Mouse (Mus musculus): ENCODE measurements at regions not wholly inside any gene's neighbourhood (a gene's known extent, or its start where the extent isn't known, plus 50 kb on each side); places are given as distances from the start of the nearest gene placed in this dataset.

- WGBS: 77% methylated on average over 1 of the region's 1 CpGs
Observed at GRCm38 (mm10) chr10:70336741-70337140, 91.8 kb downstream of the Slc16a9 start.

GRCm38 (mm10) chr10:70359421-70359820 lies 80.9 kb upstream of the Fam13c start:
- Histone ChIP-seq H3K27ac (ENCODE audit: insufficient read depth, low read length) (no peak overlapping the region), H3K4me3 (replicated peaks; ENCODE audit: insufficient read depth, low read depth, low read length) (no peak overlapping the region), H3K27me3 (ENCODE audit: control insufficient read depth, insufficient read depth, low read length) (no peaks in the 10 kb centered on the region), H3K4me1 (ENCODE audit: control insufficient read depth, insufficient read depth, low read length) (no peaks in the 10 kb centered on the region)
- no peak for DNase-seq
- no peak for TF ChIP-seq POLR2A (IDR thresholded peaks at IDR 0.05; ENCODE audit: borderline replicate concordance, insufficient read depth, low read length)
- no peak for TF ChIP-seq CTCF (IDR thresholded peaks at IDR 0.05; ENCODE audit: borderline replicate concordance, insufficient read depth, low read depth, low read length)
- 82% methylated on average over 5 of the region's 5 CpGs for WGBS

More at GRCm38 (mm10) chr10:70336741-70337140, 91.8 kb downstream of the Slc16a9 start:
- Histone ChIP-seq H3K27me3 (ENCODE audit: control insufficient read depth, insufficient read depth, low read length) (no peaks in the 10 kb centered on the region), H3K4me1 (ENCODE audit: control insufficient read depth, insufficient read depth, low read length) (no peaks in the 10 kb centered on the region), H3K27ac (ENCODE audit: insufficient read depth, low read length) (no peak overlapping the region), H3K4me3 (replicated peaks; ENCODE audit: insufficient read depth, low read depth, low read length) (no peak overlapping the region)
- TF ChIP-seq CTCF (IDR thresholded peaks at IDR 0.05; ENCODE audit: borderline replicate concordance, insufficient read depth, low read depth, low read length) (no peak), POLR2A (IDR thresholded peaks at IDR 0.05; ENCODE audit: borderline replicate concordance, insufficient read depth, low read length) (no peak)
- DNase-seq: no peak

- H3K27me3 ChIP-seq (ENCODE audit: control insufficient read depth, insufficient read depth, low read length): no peaks in the 10 kb centered on the region
- DNase-seq: no peak
- WGBS: 60% methylated on average over 7 of the region's 7 CpGs
- H3K27ac ChIP-seq (ENCODE audit: insufficient read depth, low read length): no peak overlapping the region
- H3K4me3 ChIP-seq (replicated peaks; ENCODE audit: insufficient read depth, low read depth, low read length): no peak overlapping the region
- TF ChIP-seq POLR2A (IDR thresholded peaks at IDR 0.05; ENCODE audit: borderline replicate concordance, insufficient read depth, low read length) (no peak), CTCF (IDR thresholded peaks at IDR 0.05; ENCODE audit: borderline replicate concordance, insufficient read depth, low read depth, low read length) (no peak)
- no peaks in the 10 kb centered on the region for H3K4me1 ChIP-seq (ENCODE audit: control insufficient read depth, insufficient read depth, low read length)
Observed at GRCm38 (mm10) chr10:70359834-70360233, 80.4 kb upstream of the Fam13c start.

DNA sequence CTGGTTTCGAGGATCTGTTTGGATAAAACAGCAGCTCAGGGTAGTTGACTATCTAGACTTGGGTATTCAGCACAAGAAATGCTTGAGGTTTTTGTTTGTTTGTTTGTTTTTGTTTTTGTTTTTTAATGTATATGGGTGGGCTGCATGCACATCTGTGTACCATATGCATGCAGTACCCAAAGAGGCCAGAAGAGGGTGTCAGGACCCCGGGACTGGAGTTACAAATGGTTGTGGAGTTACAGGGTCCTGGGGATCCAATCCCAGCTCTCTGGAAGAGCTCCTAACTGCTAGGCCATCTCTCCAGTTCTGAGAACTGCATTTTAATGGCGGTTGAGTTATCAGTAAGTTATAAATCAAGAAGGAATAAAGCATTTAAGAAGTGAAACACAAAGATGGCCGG lies 77.2 kb upstream of the Fam13c start:
- DNase-seq: peak; percentile 7 to 29
- 75% methylated on average over 4 of the region's 4 CpGs for WGBS
- TF ChIP-seq POLR2A (IDR thresholded peaks at IDR 0.05; ENCODE audit: borderline replicate concordance, insufficient read depth, low read length) (no peak), CTCF (IDR thresholded peaks at IDR 0.05; ENCODE audit: borderline replicate concordance, insufficient read depth, low read depth, low read length) (peak; percentile 63)

GRCm38 (mm10) chr10:70364218-70364975 lies 75.9 kb upstream of the Fam13c start:
- no peak for TF ChIP-seq CTCF (IDR thresholded peaks at IDR 0.05; ENCODE audit: borderline replicate concordance, insufficient read depth, low read depth, low read length)
- TF ChIP-seq POLR2A (IDR thresholded peaks at IDR 0.05; ENCODE audit: borderline replicate concordance, insufficient read depth, low read length): no peak
- WGBS: 58% methylated on average over 14 of the region's 14 CpGs
- H3K27ac ChIP-seq (ENCODE audit: insufficient read depth, low read length): no peak overlapping the region

More for the DNA sequence above, 77.2 kb upstream of the Fam13c start:
- no peak overlapping the region for H3K27ac ChIP-seq (ENCODE audit: insufficient read depth, low read length)
- no peaks in the 10 kb centered on the region for H3K27me3 ChIP-seq (ENCODE audit: control insufficient read depth, insufficient read depth, low read length)
- H3K4me1 ChIP-seq (ENCODE audit: control insufficient read depth, insufficient read depth, low read length): no peaks in the 10 kb centered on the region
- no peak overlapping the region for H3K4me3 ChIP-seq (replicated peaks; ENCODE audit: insufficient read depth, low read depth, low read length)

DNA sequence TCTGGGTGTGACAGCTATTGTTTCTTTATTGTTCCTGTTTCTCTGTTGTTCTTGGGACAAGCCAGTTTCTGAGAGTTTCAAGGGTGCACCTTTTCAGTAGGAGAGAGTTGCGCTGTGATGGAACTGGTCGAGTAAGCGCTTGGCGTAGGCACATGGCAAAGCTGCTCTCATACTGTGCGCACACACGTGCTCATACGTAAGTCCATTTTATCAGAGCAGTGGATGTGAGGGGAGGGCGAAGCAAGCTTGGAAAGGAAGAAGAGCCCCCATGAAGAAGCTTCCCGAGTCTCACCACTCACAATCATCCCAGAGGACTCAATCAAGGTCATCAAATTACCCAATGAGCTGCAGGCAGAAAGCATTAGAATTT lies 75.3 kb upstream of the Fam13c start:
- 71% methylated on average over 9 of the region's 9 CpGs for WGBS
- no peaks in the 10 kb centered on the region for H3K4me1 ChIP-seq (ENCODE audit: control insufficient read depth, insufficient read depth, low read length)
- no peaks in the 10 kb centered on the region for H3K27me3 ChIP-seq (ENCODE audit: control insufficient read depth, insufficient read depth, low read length)
- H3K27ac ChIP-seq (ENCODE audit: insufficient read depth, low read length): no peak overlapping the region
- no peak overlapping the region for H3K4me3 ChIP-seq (replicated peaks; ENCODE audit: insufficient read depth, low read depth, low read length)
- DNase-seq: no peak
- no peak for TF ChIP-seq CTCF (IDR thresholded peaks at IDR 0.05; ENCODE audit: borderline replicate concordance, insufficient read depth, low read depth, low read length)
- no peak for TF ChIP-seq POLR2A (IDR thresholded peaks at IDR 0.05; ENCODE audit: borderline replicate concordance, insufficient read depth, low read length)

More at GRCm38 (mm10) chr10:70364218-70364975, 75.9 kb upstream of the Fam13c start:
- no peaks in the 10 kb centered on the region for H3K27me3 ChIP-seq (ENCODE audit: control insufficient read depth, insufficient read depth, low read length)
- H3K4me3 ChIP-seq (replicated peaks; ENCODE audit: insufficient read depth, low read depth, low read length): no peak overlapping the region
- no peak for DNase-seq
- no peaks in the 10 kb centered on the region for H3K4me1 ChIP-seq (ENCODE audit: control insufficient read depth, insufficient read depth, low read length)

DNA sequence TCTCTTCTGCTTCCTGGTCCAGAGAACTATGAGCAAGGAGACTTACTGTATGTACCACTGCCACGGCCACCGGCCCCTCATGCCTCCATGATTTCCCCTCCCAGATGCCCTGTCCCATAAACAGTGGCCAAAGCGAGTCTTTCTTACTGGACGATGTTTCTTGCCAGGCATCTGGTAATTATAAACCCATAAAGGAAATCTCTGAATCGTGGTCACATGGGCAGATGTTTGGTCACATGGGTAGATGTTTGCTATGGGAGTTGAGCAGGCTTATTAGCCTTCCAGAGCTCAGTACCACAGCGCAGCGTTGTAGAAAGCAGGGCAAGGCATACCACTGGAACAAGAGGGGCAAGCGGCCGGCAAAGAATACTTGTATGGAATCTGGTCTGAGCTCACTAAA lies 74.8 kb upstream of the Fam13c start:
- no peak overlapping the region for H3K27ac ChIP-seq (ENCODE audit: insufficient read depth, low read length)
- no peaks in the 10 kb centered on the region for H3K4me1 ChIP-seq (ENCODE audit: control insufficient read depth, insufficient read depth, low read length)
- no peak for DNase-seq
- WGBS: 88% methylated on average over 9 of the region's 9 CpGs
- H3K4me3 ChIP-seq (replicated peaks; ENCODE audit: insufficient read depth, low read depth, low read length): no peak overlapping the region
- TF ChIP-seq POLR2A (IDR thresholded peaks at IDR 0.05; ENCODE audit: borderline replicate concordance, insufficient read depth, low read length): no peak
- no peak for TF ChIP-seq CTCF (IDR thresholded peaks at IDR 0.05; ENCODE audit: borderline replicate concordance, insufficient read depth, low read depth, low read length)
- no peaks in the 10 kb centered on the region for H3K27me3 ChIP-seq (ENCODE audit: control insufficient read depth, insufficient read depth, low read length)

DNA sequence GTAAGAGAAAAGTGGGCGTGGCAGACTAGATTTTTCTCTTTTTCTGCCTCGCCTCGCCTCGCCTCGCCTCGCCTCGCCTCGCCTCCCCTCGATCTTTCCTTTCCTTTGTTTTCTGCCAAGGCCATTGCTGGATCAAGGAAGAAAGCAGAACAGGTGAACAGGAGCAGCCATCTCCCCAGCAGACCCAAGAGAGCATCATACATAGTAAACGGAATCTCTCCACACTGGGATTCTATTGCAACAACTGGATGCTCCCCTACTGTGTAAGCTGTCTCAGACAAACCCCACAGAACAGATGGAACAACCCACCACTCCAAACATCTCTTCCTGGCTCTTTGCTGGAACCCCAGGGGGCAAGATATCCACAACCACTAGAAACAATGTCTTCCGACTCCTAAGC lies 72.4 kb upstream of the Fam13c start:
- DNase-seq: no peak
- TF ChIP-seq POLR2A (IDR thresholded peaks at IDR 0.05; ENCODE audit: borderline replicate concordance, insufficient read depth, low read length): no peak
- TF ChIP-seq CTCF (IDR thresholded peaks at IDR 0.05; ENCODE audit: borderline replicate concordance, insufficient read depth, low read depth, low read length): no peak
- WGBS: 74% methylated on average over 11 of the region's 11 CpGs
- Histone ChIP-seq H3K4me3 (replicated peaks; ENCODE audit: insufficient read depth, low read depth, low read length) (no peak overlapping the region), H3K4me1 (ENCODE audit: control insufficient read depth, insufficient read depth, low read length) (no peaks in the 10 kb centered on the region), H3K27me3 (ENCODE audit: control insufficient read depth, insufficient read depth, low read length) (no peaks in the 10 kb centered on the region), H3K27ac (ENCODE audit: insufficient read depth, low read length) (no peak overlapping the region)

Data from cerebellum, adult 2 months (tissue).